Mouse (Mus musculus): ENCODE results near the gene Tpt1. TPM values are rescaled to one million over a fixed set of nuclear protein-coding genes. Genes with fewer than 3 reads are reported as not detected.

The Tpt1 gene
- polyA plus RNA-seq (2015; fragmentation: Nextera tagmentation; extraction: Ambion mirVana), result 585 and 607 TPM in 2 replicates

DNA sequence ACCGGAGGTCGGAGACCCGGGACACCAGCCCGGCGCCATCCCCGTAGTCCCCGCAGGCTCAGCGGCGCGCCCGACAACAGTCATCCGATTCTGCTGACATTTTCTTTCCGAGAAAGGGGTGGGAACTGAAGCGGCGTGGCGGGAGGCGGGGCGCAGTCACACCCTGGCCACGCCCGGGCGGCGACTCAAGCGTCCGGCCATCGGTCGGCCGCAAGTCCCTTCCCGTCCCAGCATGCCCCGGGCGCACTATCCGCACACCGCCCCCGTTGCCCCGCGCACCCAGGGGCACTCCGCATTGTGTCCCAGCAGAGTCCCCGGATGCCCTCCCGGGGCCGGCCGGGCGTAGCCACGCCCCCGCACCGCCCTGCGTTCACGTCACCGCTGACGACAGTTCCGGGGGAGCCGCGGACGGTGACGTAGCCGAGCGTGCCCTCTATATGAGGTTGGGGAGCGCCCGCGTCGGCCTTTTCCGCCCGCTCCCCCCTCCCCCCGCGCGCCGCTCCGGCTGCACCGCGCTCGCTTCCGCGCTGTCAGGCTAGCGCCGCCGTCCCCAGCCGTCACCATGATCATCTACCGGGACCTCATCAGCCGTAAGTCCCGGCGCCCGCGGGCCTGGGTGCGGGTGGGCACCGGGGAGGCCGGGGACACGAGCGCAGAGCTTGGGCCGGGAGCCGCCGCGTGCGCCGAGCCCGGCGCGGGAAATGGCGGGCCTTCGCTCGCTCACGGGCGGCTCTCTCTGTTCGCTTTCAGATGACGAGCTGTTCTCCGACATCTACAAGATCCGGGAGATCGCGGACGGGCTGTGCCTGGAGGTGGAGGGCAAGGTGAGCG, at the start of gene Tpt1:
Gene Tpt1, plus strand, starts transcription at position 227 of the 831 bp plus-strand sequence.
- H3K27me3 ChIP-seq (replicated peaks; ENCODE audit: control insufficient read depth, insufficient read depth, low read length), result no peaks in the 10 kb centered on the region
- peaks cover 17% of the 10 kb centered on the region for H3K4me1 ChIP-seq (ENCODE audit: control insufficient read depth, insufficient read depth, low read depth, low read length)
- under 1% methylated on average over 78 of the region's 108 CpGs for WGBS
- no peaks in the 10 kb centered on the region for H3K9me3 ChIP-seq (ENCODE audit: control insufficient read depth, low read length)
- peak within 1 kb of the TSS; percentile 95 for H3K9ac ChIP-seq (ENCODE audit: low read depth, low read length)
- H3K4me2 ChIP-seq (ENCODE audit: low read length), result peak within 1 kb of the TSS; percentile 89
- peak within 1 kb of the TSS; percentile 98 for H3K27ac ChIP-seq (ENCODE audit: low read depth, low read length)
- H3K4me3 ChIP-seq (ENCODE audit: low read length), result peak within 1 kb of the TSS; percentile 85
- peaks cover 26% of the 10 kb centered on the region for H3K36me3 ChIP-seq (ENCODE audit: control insufficient read depth, insufficient read depth, low read length)
- peak; percentile 98 for ATAC-seq

GRCm38 (mm10) chr14:75795918-75796317, 49.0 kb upstream of the Tpt1 start:
- Histone ChIP-seq H3K27me3 (replicated peaks; ENCODE audit: control insufficient read depth, insufficient read depth, low read length) (no peaks in the 10 kb centered on the region), H3K4me3 (ENCODE audit: low read length) (no peak overlapping the region), H3K9me3 (ENCODE audit: control insufficient read depth, low read length) (no peaks in the 10 kb centered on the region), H3K4me2 (ENCODE audit: low read length) (no peak overlapping the region), H3K9ac (ENCODE audit: low read depth, low read length) (no peak overlapping the region), H3K27ac (ENCODE audit: low read depth, low read length) (no peak overlapping the region), H3K4me1 (ENCODE audit: control insufficient read depth, insufficient read depth, low read depth, low read length) (no peaks in the 10 kb centered on the region), H3K36me3 (ENCODE audit: control insufficient read depth, insufficient read depth, low read length) (no peaks in the 10 kb centered on the region)
- no peak for ATAC-seq
- WGBS, result 87% methylated on average over 4 of the region's 4 CpGs

GRCm38 (mm10) chr14:75797769-75798386, 47.0 kb upstream of the Tpt1 start:
- no peak overlapping the region for H3K4me2 ChIP-seq (ENCODE audit: low read length)
- no peaks in the 10 kb centered on the region for H3K27me3 ChIP-seq (replicated peaks; ENCODE audit: control insufficient read depth, insufficient read depth, low read length)
- H3K36me3 ChIP-seq (ENCODE audit: control insufficient read depth, insufficient read depth, low read length), result no peaks in the 10 kb centered on the region
- no peak for ATAC-seq
- no peak overlapping the region for H3K4me3 ChIP-seq (ENCODE audit: low read length)
- H3K4me1 ChIP-seq (ENCODE audit: control insufficient read depth, insufficient read depth, low read depth, low read length), result no peaks in the 10 kb centered on the region
- 56% methylated on average over 5 of the region's 5 CpGs for WGBS
- H3K27ac ChIP-seq (ENCODE audit: low read depth, low read length), result no peak overlapping the region
- H3K9ac ChIP-seq (ENCODE audit: low read depth, low read length), result no peak overlapping the region
- H3K9me3 ChIP-seq (ENCODE audit: control insufficient read depth, low read length), result no peaks in the 10 kb centered on the region

GRCm38 (mm10) chr14:75807800-75808199, 37.1 kb upstream of the Tpt1 start:
- Histone ChIP-seq H3K9ac (ENCODE audit: low read depth, low read length) (no peak overlapping the region), H3K27me3 (replicated peaks; ENCODE audit: control insufficient read depth, insufficient read depth, low read length) (no peaks in the 10 kb centered on the region), H3K4me3 (ENCODE audit: low read length) (no peak overlapping the region), H3K9me3 (ENCODE audit: control insufficient read depth, low read length) (no peaks in the 10 kb centered on the region), H3K27ac (ENCODE audit: low read depth, low read length) (no peak overlapping the region), H3K4me1 (ENCODE audit: control insufficient read depth, insufficient read depth, low read depth, low read length) (no peaks in the 10 kb centered on the region), H3K36me3 (ENCODE audit: control insufficient read depth, insufficient read depth, low read length) (no peaks in the 10 kb centered on the region), H3K4me2 (ENCODE audit: low read length) (no peak overlapping the region)
- no peak for ATAC-seq
- whole genome bisulfite sequencing, result 71% methylated on average over 8 of the region's 8 CpGs

- 81% methylated on average over 6 of the region's 6 CpGs for WGBS
- ATAC-seq, result no peak
- no peak overlapping the region for H3K9ac ChIP-seq (ENCODE audit: low read depth, low read length)
- no peak overlapping the region for H3K4me2 ChIP-seq (ENCODE audit: low read length)
- no peak overlapping the region for H3K27ac ChIP-seq (ENCODE audit: low read depth, low read length)
- no peaks in the 10 kb centered on the region for H3K27me3 ChIP-seq (replicated peaks; ENCODE audit: control insufficient read depth, insufficient read depth, low read length)
- no peaks in the 10 kb centered on the region for H3K36me3 ChIP-seq (ENCODE audit: control insufficient read depth, insufficient read depth, low read length)
- no peaks in the 10 kb centered on the region for H3K4me1 ChIP-seq (ENCODE audit: control insufficient read depth, insufficient read depth, low read depth, low read length)
- no peaks in the 10 kb centered on the region for H3K9me3 ChIP-seq (ENCODE audit: control insufficient read depth, low read length)
- H3K4me3 ChIP-seq (ENCODE audit: low read length), result no peak overlapping the region
These were observed 35.0 kb upstream of the Tpt1 start for GRCm38 (mm10) chr14:75809931-75810330.

DNA sequence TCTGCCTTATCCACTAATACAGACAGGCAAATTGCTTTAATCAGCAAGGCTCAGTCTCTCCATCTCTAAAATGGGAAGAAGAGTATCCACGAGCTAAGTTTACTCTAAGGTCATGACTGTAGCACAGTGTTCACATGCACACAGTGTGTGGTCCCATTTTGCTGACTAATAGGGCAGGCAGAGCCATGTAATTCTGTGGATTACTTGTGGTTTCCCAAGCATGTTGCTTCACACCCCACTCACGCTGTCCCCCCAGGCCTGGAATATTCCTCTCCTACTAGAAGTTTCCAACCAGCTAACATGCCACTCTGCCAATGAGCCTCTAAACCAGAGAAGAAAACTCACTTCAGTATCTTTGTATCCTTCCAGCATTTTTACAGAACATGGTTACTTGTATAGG, 26.4 kb upstream of the Tpt1 start:
- Histone ChIP-seq H3K4me2 (ENCODE audit: low read length) (no peak overlapping the region), H3K4me3 (ENCODE audit: low read length) (no peak overlapping the region), H3K9ac (ENCODE audit: low read depth, low read length) (no peak overlapping the region), H3K27ac (ENCODE audit: low read depth, low read length) (no peak overlapping the region), H3K4me1 (ENCODE audit: control insufficient read depth, insufficient read depth, low read depth, low read length) (no peaks in the 10 kb centered on the region), H3K9me3 (ENCODE audit: control insufficient read depth, low read length) (no peaks in the 10 kb centered on the region), H3K27me3 (replicated peaks; ENCODE audit: control insufficient read depth, insufficient read depth, low read length) (no peaks in the 10 kb centered on the region), H3K36me3 (ENCODE audit: control insufficient read depth, insufficient read depth, low read length) (no peaks in the 10 kb centered on the region)
- no peak for ATAC-seq
- WGBS, result 91% methylated on average over 2 of the region's 2 CpGs

- Histone ChIP-seq H3K9ac (ENCODE audit: low read depth, low read length) (no peak overlapping the region), H3K4me1 (ENCODE audit: control insufficient read depth, insufficient read depth, low read depth, low read length) (no peaks in the 10 kb centered on the region), H3K4me2 (ENCODE audit: low read length) (no peak overlapping the region), H3K4me3 (ENCODE audit: low read length) (no peak overlapping the region), H3K27me3 (replicated peaks; ENCODE audit: control insufficient read depth, insufficient read depth, low read length) (no peaks in the 10 kb centered on the region), H3K27ac (ENCODE audit: low read depth, low read length) (no peak overlapping the region), H3K36me3 (ENCODE audit: control insufficient read depth, insufficient read depth, low read length) (no peaks in the 10 kb centered on the region), H3K9me3 (ENCODE audit: control insufficient read depth, low read length) (no peaks in the 10 kb centered on the region)
- ATAC-seq, result no peak
- 87% methylated on average over 2 of the region's 2 CpGs for WGBS
These were observed 25.6 kb upstream of the Tpt1 start for GRCm38 (mm10) chr14:75819341-75819740.

GRCm38 (mm10) chr14:75820007-75820406, 24.9 kb upstream of the Tpt1 start:
- H3K27me3 ChIP-seq (replicated peaks; ENCODE audit: control insufficient read depth, insufficient read depth, low read length), result no peaks in the 10 kb centered on the region
- no peaks in the 10 kb centered on the region for H3K36me3 ChIP-seq (ENCODE audit: control insufficient read depth, insufficient read depth, low read length)
- H3K9ac ChIP-seq (ENCODE audit: low read depth, low read length), result no peak overlapping the region
- no peak overlapping the region for H3K4me2 ChIP-seq (ENCODE audit: low read length)
- no peak overlapping the region for H3K4me3 ChIP-seq (ENCODE audit: low read length)
- ATAC-seq, result no peak
- no peaks in the 10 kb centered on the region for H3K9me3 ChIP-seq (ENCODE audit: control insufficient read depth, low read length)
- no peak overlapping the region for H3K27ac ChIP-seq (ENCODE audit: low read depth, low read length)
- no peaks in the 10 kb centered on the region for H3K4me1 ChIP-seq (ENCODE audit: control insufficient read depth, insufficient read depth, low read depth, low read length)
- WGBS, result 78% methylated on average over 5 of the region's 5 CpGs

DNA sequence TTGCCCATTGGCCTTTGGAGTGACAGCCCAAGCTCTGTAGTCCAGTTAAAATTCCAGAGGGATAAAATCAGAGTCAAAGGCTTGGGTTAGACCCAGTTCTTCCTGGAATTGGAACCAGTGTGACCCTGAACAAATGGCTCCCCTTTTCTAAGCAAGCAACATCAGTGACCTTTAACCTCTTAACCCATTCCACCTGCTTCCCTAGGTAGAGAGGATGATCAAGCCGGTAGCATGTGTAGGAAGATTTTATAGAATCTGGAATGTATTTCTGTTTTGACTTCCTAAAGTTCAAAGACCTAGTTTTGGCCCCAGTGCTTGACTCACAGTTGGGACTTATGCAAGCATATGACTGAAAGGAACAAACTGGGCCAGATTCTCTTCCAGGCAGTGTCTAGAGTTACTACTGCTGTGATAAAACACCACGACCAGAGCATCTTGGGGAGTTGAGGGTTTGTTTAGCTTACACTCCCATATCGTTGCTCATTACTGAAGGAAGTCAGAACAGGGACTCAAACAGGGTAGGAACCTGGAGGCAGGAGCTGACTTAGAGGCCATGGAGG, 18.0 kb upstream of the Tpt1 start:
- Histone ChIP-seq H3K36me3 (ENCODE audit: control insufficient read depth, insufficient read depth, low read length) (no peaks in the 10 kb centered on the region), H3K4me3 (ENCODE audit: low read length) (no peak overlapping the region), H3K27ac (ENCODE audit: low read depth, low read length) (no peak overlapping the region), H3K9me3 (ENCODE audit: control insufficient read depth, low read length) (no peaks in the 10 kb centered on the region), H3K4me2 (ENCODE audit: low read length) (no peak overlapping the region), H3K4me1 (ENCODE audit: control insufficient read depth, insufficient read depth, low read depth, low read length) (peaks cover 9% of the 10 kb centered on the region), H3K9ac (ENCODE audit: low read depth, low read length) (no peak overlapping the region), H3K27me3 (replicated peaks; ENCODE audit: control insufficient read depth, insufficient read depth, low read length) (peaks cover 4% of the 10 kb centered on the region; the same call in 1 of the 2 replicates)
- 68% methylated on average over 3 of the region's 3 CpGs for WGBS
- no peak for ATAC-seq
